Mouse (Mus musculus) CH12.LX (cell line): Measurements from ENCODE around the gene Prkch. TPM values are rescaled to one million over a fixed set of nuclear protein-coding genes. Genes with fewer than 3 reads are reported as not detected.

Experiments used
- DNase-seq: peaks from one replicate; pipeline ENCODE4 v3.0.0-alpha.2; 2013; ENCODE audit errors: extremely low read depth
- H3K27ac ChIP-seq: 2 replicates; pipeline ENCODE4 v1.5.1; 2012; ENCODE audit warnings: low read depth, mild to moderate bottlenecking, control low read depth, moderate library complexity; ENCODE audit not compliant: insufficient read depth
- H3K27me3 ChIP-seq: replicated peaks from 2 replicates; pipeline ENCODE3; 2012; ENCODE audit warnings: inconsistent platforms
- H3K36me3 ChIP-seq, 2 experiments: replicated peaks in 1 of 2; 2 replicates each; pipeline versions ENCODE3 to v1.6.1; 2012; ENCODE audit warnings: inconsistent platforms in 1 of 2, low read length in 1 of 2, mild to moderate bottlenecking in 1 of 2, mixed read lengths in 1 of 2, moderate library complexity in 1 of 2; ENCODE audit not compliant: control insufficient read depth in 1 of 2, insufficient read depth in 1 of 2
- H3K4me1 ChIP-seq, 2 experiments: 2 replicates each; pipeline ENCODE4 v1.6.1; 2012; ENCODE audit warnings: inconsistent platforms in 1 of 2, moderate library complexity in 1 of 2; ENCODE audit not compliant: insufficient read depth in 2 of 2, control insufficient read depth in 1 of 2
- H3K4me2 ChIP-seq: 2 replicates; pipeline ENCODE4 v1.6.1; 2012; ENCODE audit warnings: low read depth, mild to moderate bottlenecking, control low read depth; ENCODE audit not compliant: poor library complexity, insufficient read depth, severe bottlenecking
- H3K4me3 ChIP-seq, 3 experiments: fragments of 150-350 bp in 1 of 3; sonication (generic) in 1 of 3; replicated peaks in 1 of 3; 2 replicates each; pipeline versions ENCODE3 to v1.5.1; 2011 to 2012; ENCODE audit warnings: low read depth in 2 of 3, low read length in 2 of 3, mild to moderate bottlenecking in 2 of 3, moderate library complexity in 2 of 3, control low read depth in 1 of 3, improper control_type of control experiment in 1 of 3, inconsistent platforms in 1 of 3, mixed read lengths in 1 of 3; ENCODE audit not compliant: poor library complexity in 1 of 3
- H3K79me2 ChIP-seq: replicated peaks from 2 replicates; pipeline ENCODE4 v1.6.1; 2012; ENCODE audit warnings: mild to moderate bottlenecking, moderate library complexity; ENCODE audit not compliant: control insufficient read depth, poor library complexity, insufficient read depth, severe bottlenecking; ENCODE audit errors: extremely low read depth
- H3K9ac ChIP-seq: 2 replicates; pipeline ENCODE4 v1.6.1; 2012; ENCODE audit warnings: low read depth, mild to moderate bottlenecking, control low read depth, moderate library complexity; ENCODE audit not compliant: insufficient read depth
- H3K9me3 ChIP-seq: replicated peaks from 2 replicates; pipeline ENCODE3; 2012; ENCODE audit warnings: low read length, inconsistent platforms, mixed read lengths
- CHD1 ChIP-seq: IDR thresholded peaks from 2 replicates; pipeline ENCODE4 v1.6.1; 2012; ENCODE audit warnings: low read depth, low read length, improper control_type of control experiment, inconsistent platforms
- CHD2 ChIP-seq: IDR thresholded peaks from 2 replicates; pipeline ENCODE4 v1.6.1; 2011; ENCODE audit warnings: low read length, improper control_type of control experiment
- CTCF ChIP-seq, 2 experiments: IDR thresholded peaks in 1 of 2; conservative IDR thresholded peaks in 1 of 2; 2 replicates each; pipeline ENCODE4 v1.5.1; 2011 to 2012; ENCODE audit warnings: low read depth in 2 of 2, low read length in 2 of 2, improper control_type of control experiment in 1 of 2, inconsistent platforms in 1 of 2, mild to moderate bottlenecking in 1 of 2, moderate library complexity in 1 of 2
- E2F4 ChIP-seq: IDR thresholded peaks from 2 replicates; pipeline ENCODE4 v1.6.1; 2011; ENCODE audit warnings: low read depth, low read length, improper control_type of control experiment; ENCODE audit not compliant: insufficient replicate concordance
- EP300 ChIP-seq: IDR thresholded peaks from 2 replicates; pipeline ENCODE4 v1.6.1; 2011; ENCODE audit warnings: low read length, improper control_type of control experiment
- GABPA ChIP-seq: IDR thresholded peaks from 2 replicates; pipeline ENCODE4 v1.6.1; 2012; ENCODE audit warnings: low read depth, low read length, improper control_type of control experiment, inconsistent platforms; ENCODE audit not compliant: insufficient replicate concordance
- HCFC1 ChIP-seq: IDR thresholded peaks from 2 replicates; pipeline ENCODE4 v1.6.1; 2012; ENCODE audit warnings: low read depth, mild to moderate bottlenecking, inconsistent platforms, low read length, improper control_type of control experiment
- IRF4 ChIP-seq: IDR thresholded peaks from 2 replicates; pipeline ENCODE4 v1.6.1; 2014; ENCODE audit warnings: low read depth, mild to moderate bottlenecking, inconsistent platforms, low read length, improper control_type of control experiment
- JUN ChIP-seq: IDR thresholded peaks from 2 replicates; pipeline ENCODE4 v1.6.1; 2011; ENCODE audit warnings: low read depth, mild to moderate bottlenecking, low read length, improper control_type of control experiment, moderate library complexity; ENCODE audit not compliant: insufficient read depth
- KAT2A ChIP-seq: IDR thresholded peaks from 2 replicates; pipeline ENCODE4 v1.6.1; 2012; ENCODE audit warnings: low read length, improper control_type of control experiment, inconsistent platforms; ENCODE audit not compliant: insufficient replicate concordance
- MAX ChIP-seq: IDR thresholded peaks from 2 replicates; pipeline ENCODE4 v1.6.1; 2011; ENCODE audit warnings: low read length, improper control_type of control experiment
- MEF2A ChIP-seq: IDR thresholded peaks from 2 replicates; pipeline ENCODE4 v1.6.1; 2014; ENCODE audit warnings: low read depth, mild to moderate bottlenecking, inconsistent platforms, low read length, improper control_type of control experiment, borderline replicate concordance
- MXI1 ChIP-seq: IDR thresholded peaks from 2 replicates; pipeline ENCODE4 v1.6.1; 2011; ENCODE audit warnings: mild to moderate bottlenecking, low read depth, low read length, improper control_type of control experiment
- MYC ChIP-seq: IDR thresholded peaks from 2 replicates; pipeline ENCODE4 v1.6.1; 2011; ENCODE audit warnings: low read depth, mild to moderate bottlenecking, improper control_type of control experiment, low read length
- NELFE ChIP-seq: IDR thresholded peaks from 2 replicates; pipeline ENCODE4 v1.6.1; 2011; ENCODE audit warnings: low read depth, low read length, improper control_type of control experiment
- POLR2A ChIP-seq: IDR thresholded peaks from 2 replicates; pipeline ENCODE4 v1.6.1; 2011; ENCODE audit warnings: low read depth, mild to moderate bottlenecking, improper control_type of control experiment, low read length
- POLR2AphosphoS2 ChIP-seq: IDR thresholded peaks from 2 replicates; pipeline ENCODE4 v1.6.1; 2011; ENCODE audit warnings: low read depth, low read length, improper control_type of control experiment
- RAD21 ChIP-seq: IDR thresholded peaks from 2 replicates; pipeline ENCODE4 v1.6.1; 2011; ENCODE audit warnings: low read depth, mild to moderate bottlenecking, low read length, improper control_type of control experiment, moderate library complexity
- RCOR1 ChIP-seq: conservative IDR thresholded peaks from 2 replicates; pipeline ENCODE4 v1.6.1; 2012; ENCODE audit warnings: low read depth, mild to moderate bottlenecking, inconsistent platforms, low read length, improper control_type of control experiment
- SMC3 ChIP-seq: IDR thresholded peaks from 2 replicates; pipeline ENCODE4 v1.6.1; 2011; ENCODE audit warnings: low read depth, low read length, improper control_type of control experiment
- UBTF ChIP-seq: IDR thresholded peaks from 2 replicates; pipeline ENCODE4 v1.6.1; 2012; ENCODE audit warnings: low read depth, mild to moderate bottlenecking, inconsistent platforms, low read length, improper control_type of control experiment, moderate library complexity
- ZKSCAN1 ChIP-seq: IDR thresholded peaks from 2 replicates; pipeline ENCODE4 v1.6.1; 2012; ENCODE audit warnings: low read depth, inconsistent platforms, low read length, improper control_type of control experiment, borderline replicate concordance
- ZMIZ1 ChIP-seq: IDR thresholded peaks from 2 replicates; pipeline ENCODE4 v1.6.1; 2012; ENCODE audit warnings: low read depth, mild to moderate bottlenecking, inconsistent platforms, low read length, improper control_type of control experiment
- dilution Hi-C: fragments of 300-500 bp; cut with MboI; formaldehyde crosslinking; loops from 2 replicates; pipeline ENCODE4 v1.14.3; 2020; ENCODE audit warnings: low sequenced_read_pairs; ENCODE audit not compliant: extremely low pct_unique_long_range_greater_than_20kb, extremely low pct_ligation_motif_present
- in situ Hi-C: fragments of 300-500 bp; cut with MboI; formaldehyde crosslinking; loops from 3 replicates; pipeline ENCODE4 v1.14.3; 2019; ENCODE audit warnings: low sequenced_read_pairs, low pct_ligation_motif_present, low pct_unique_long_range_greater_than_20kb, mixed read lengths
- polyA plus RNA-seq: library from polyadenylated mRNA; unstranded; fragments of >175 nt; gene quantifications from 2 replicates; pipeline ENCODE4 v1.2.1, GENCODE M21; 2012; ENCODE audit warnings: low read depth; ENCODE audit not compliant: insufficient read length
- total RNA-seq, 2 experiments: library from RNA; depleted of rRNA; stranded (reverse); fragments of 300-350 nt in 1 of 2; fragments of >200 nt in 1 of 2; gene quantifications; 2 replicates each; pipeline ENCODE4 v1.2.3; 2012 to 2014

Gene Prkch
- total and polyA plus RNA-seq, 3 experiments = 0.76 to 2.3 (median 1.8) TPM

GRCm38 (mm10) chr12:73705097-73705690 lies 120.6 kb downstream of the Prkch start (continued):
- TF ChIP-seq CTCF (conservative IDR thresholded peaks at IDR 0.05 in 1 of 2, IDR thresholded peaks at IDR 0.05 in 1 of 2; ENCODE audit: low read depth in 2 of 2, low read length in 2 of 2) (peak; percentile 59 to 95), POLR2A (no peak), NELFE (no peak), RCOR1 (no peak), IRF4 (no peak), CHD1 (no peak), ZMIZ1 (no peak), SMC3 (peak; percentile 90), KAT2A (no peak), MXI1 (no peak), MAX (no peak), ZKSCAN1 (no peak), HCFC1 (no peak), POLR2AphosphoS2 (no peak), RAD21 (peak; percentile 97), E2F4 (no peak), JUN (no peak), CHD2 (no peak), GABPA (no peak)

GRCm38 (mm10) chr12:73708498-73708897 lies 123.9 kb downstream of the Prkch start:
- H3K36me3 ChIP-seq = no peaks in the 10 kb centered on the region
- H3K27me3 ChIP-seq = no peaks in the 10 kb centered on the region
- dilution Hi-C loops = no loop called here
- no peak overlapping the region for H3K4me2 ChIP-seq
- H3K4me3 ChIP-seq = no peak overlapping the region
- H3K79me2 ChIP-seq = no peaks in the 10 kb centered on the region
- no peak overlapping the region for H3K27ac ChIP-seq
- no peaks in the 10 kb centered on the region for H3K9me3 ChIP-seq
- in situ Hi-C loops = loop anchor here (5.0 to 10.0 kb wide), 2 partner anchors 299 to 586 kb away; no protein-coding TSS in a partner anchor
- TF ChIP-seq CTCF (conservative IDR thresholded peaks at IDR 0.05 in 1 of 2, IDR thresholded peaks at IDR 0.05 in 1 of 2; ENCODE audit: low read depth in 2 of 2, low read length in 2 of 2) (no peak), EP300 (no peak), UBTF (no peak), MEF2A (no peak), ZKSCAN1 (no peak), SMC3 (no peak), MYC (no peak), IRF4 (no peak)
- no peak overlapping the region for H3K9ac ChIP-seq
- peaks cover 5 to 40% of the 10 kb centered on the region in 2 experiments; a peak in 2 of 4 replicates for H3K4me1 ChIP-seq
- DNase-seq = no peak
